Mouse (Mus musculus) limb, embryonic 11.5 days (tissue): ENCODE data around the gene Ankrd12. TPM values are rescaled to one million over a fixed set of nuclear protein-coding genes. Genes with fewer than 3 reads are reported as not detected.

ENCODE experiments used
- ATAC-seq: fragments of 200-750 bp; cut with Nextera tagmentation; 2 replicates; pipeline ENCODE4 v1.8.0; 2017; ENCODE audit warnings: low read depth; ENCODE audit not compliant: insufficient number of reproducible peaks, low FRiP score, low TSS enrichment
- DNase-seq: peaks from one replicate; pipeline ENCODE4 v3.0.0-alpha.2; 2015; ENCODE audit warnings: low spot score
- H3K27ac ChIP-seq: fragments of 300-500 bp; sonication (generic); replicated peaks from 2 replicates; pipeline ENCODE4 v1.5.1; 2014; ENCODE audit warnings: low read depth, mild to moderate bottlenecking, low read length
- H3K27me3 ChIP-seq: fragments of 300-500 bp; sonication (generic); 2 replicates; pipeline ENCODE4 v1.6.1; 2014; ENCODE audit warnings: mild to moderate bottlenecking, low read length, mixed read lengths; ENCODE audit not compliant: control insufficient read depth, insufficient read depth
- H3K36me3 ChIP-seq: fragments of 300-500 bp; sonication (generic); 2 replicates; pipeline ENCODE4 v1.6.1; 2014; ENCODE audit warnings: mild to moderate bottlenecking, low read length, moderate library complexity, mixed read lengths; ENCODE audit not compliant: control insufficient read depth, insufficient read depth
- H3K4me1 ChIP-seq: fragments of 300-500 bp; sonication (generic); 2 replicates; pipeline ENCODE4 v1.6.1; 2014; ENCODE audit warnings: low read length, mixed read lengths; ENCODE audit not compliant: control insufficient read depth, insufficient read depth
- H3K4me2 ChIP-seq: fragments of 300-500 bp; sonication (generic); 2 replicates; pipeline ENCODE4 v1.6.1; 2014; ENCODE audit warnings: low read depth, mild to moderate bottlenecking, moderate library complexity; ENCODE audit not compliant: severe bottlenecking
- H3K4me3 ChIP-seq: fragments of 300-500 bp; sonication (generic); 2 replicates; pipeline ENCODE4 v1.5.1; 2014; ENCODE audit warnings: low read depth, low read length
- H3K9ac ChIP-seq: fragments of 300-500 bp; sonication (generic); 2 replicates; pipeline ENCODE4 v1.6.1; 2014; ENCODE audit warnings: mild to moderate bottlenecking, low read length
- H3K9me3 ChIP-seq: fragments of 300-500 bp; sonication (generic); 2 replicates; pipeline ENCODE4 v1.6.1; 2016; ENCODE audit warnings: low read length; ENCODE audit not compliant: control insufficient read depth
- WGBS: fragments of 180-500 bp; shearing (Covaris S2); extraction: QIAGEN DNeasy Blood & Tissue Kit; methylation state at CpG from one replicate; pipeline ENCODE4 v1.1.7; 2014; 5-methylcytosine and 5-hydroxymethylcytosine counted together
- polyA plus RNA-seq: library from polyadenylated mRNA; unstranded; fragments of >200 nt; fragmentation: Nextera tagmentation; extraction: Ambion mirVana; gene quantifications from 2 replicates; pipeline ENCODE4 v1.2.1, GENCODE M21; 2014

The Ankrd12 gene
- polyA plus RNA-seq, 1 experiment from 2014 or later = 21.5 TPM

- Histone ChIP-seq H3K9ac (no peak overlapping the region), H3K4me1 (no peaks in the 10 kb centered on the region), H3K4me2 (no peak overlapping the region), H3K27ac (no peak overlapping the region), H3K9me3 (no peaks in the 10 kb centered on the region), H3K4me3 (no peak overlapping the region), H3K27me3 (no peaks in the 10 kb centered on the region), H3K36me3 (no peaks in the 10 kb centered on the region; the same call in 1 of the 2 replicates)
- WGBS = 89% methylated on average over 3 of the region's 3 CpGs
- DNase-seq (no peak), ATAC-seq (no peak)
Observed at GRCm38 (mm10) chr17:66092664-66093063, 15.8 kb upstream of the Ankrd12 start.

DNA sequence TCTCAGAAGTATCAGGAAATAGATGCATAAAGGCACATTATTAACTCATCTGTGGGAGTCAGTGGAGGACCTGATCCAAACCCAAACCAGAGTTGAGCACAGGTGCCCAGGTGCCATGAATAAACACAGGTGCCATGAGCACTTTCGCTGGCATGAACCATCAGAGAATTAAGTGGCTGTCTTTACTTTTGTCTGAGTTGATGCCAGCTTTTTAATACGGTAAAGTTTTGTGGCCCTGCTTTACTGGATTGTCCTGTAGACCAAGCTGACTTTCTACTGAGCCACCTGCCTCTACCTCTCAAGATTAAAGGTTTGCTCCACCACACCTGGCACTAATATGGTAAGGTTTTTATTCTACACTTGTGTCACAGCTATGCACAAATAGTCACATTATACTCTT, 15.2 kb upstream of the Ankrd12 start:
- Histone ChIP-seq H3K9me3 (no peaks in the 10 kb centered on the region), H3K4me1 (no peaks in the 10 kb centered on the region), H3K4me2 (no peak overlapping the region), H3K27ac (no peak overlapping the region), H3K36me3 (peaks cover 3% of the 10 kb centered on the region), H3K4me3 (no peak overlapping the region), H3K27me3 (no peaks in the 10 kb centered on the region), H3K9ac (no peak overlapping the region)
- DNase-seq (no peak), ATAC-seq (no peak)
- WGBS = 87% methylated on average over 2 of the region's 2 CpGs

DNA sequence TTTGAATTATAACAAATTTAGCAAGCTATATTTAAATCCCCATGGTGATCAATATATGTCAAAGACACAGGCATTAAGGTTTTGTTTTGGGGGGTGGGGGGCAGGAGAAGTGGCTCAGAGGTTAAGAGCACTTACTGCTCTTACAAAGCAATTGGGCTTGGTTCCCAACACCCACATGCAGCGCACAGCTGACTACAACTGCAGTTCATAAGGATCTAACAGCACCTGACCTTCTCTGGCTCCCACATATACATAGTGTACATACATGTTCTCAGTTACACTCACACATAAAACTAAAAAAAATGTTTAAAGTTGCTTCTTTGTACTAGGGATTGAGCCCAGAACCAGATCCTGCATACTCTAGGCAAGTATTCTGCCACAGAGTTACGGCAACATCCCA, 14.5 kb upstream of the Ankrd12 start:
- Histone ChIP-seq H3K4me3 (no peak overlapping the region), H3K9me3 (no peaks in the 10 kb centered on the region), H3K4me1 (no peaks in the 10 kb centered on the region), H3K4me2 (no peak overlapping the region), H3K9ac (no peak overlapping the region), H3K36me3 (peaks cover 3% of the 10 kb centered on the region), H3K27me3 (no peaks in the 10 kb centered on the region), H3K27ac (no peak overlapping the region)
- ATAC-seq (no peak), DNase-seq (no peak)
- WGBS = 91% methylated on average over 2 of the region's 2 CpGs

- H3K9ac ChIP-seq = no peak overlapping the region
- DNase-seq = no peak
- H3K9me3 ChIP-seq = no peaks in the 10 kb centered on the region
- no peak overlapping the region for H3K4me3 ChIP-seq
- H3K36me3 ChIP-seq = peaks cover 3% of the 10 kb centered on the region
- no peak overlapping the region for H3K4me2 ChIP-seq
- no peak for ATAC-seq
- no peaks in the 10 kb centered on the region for H3K27me3 ChIP-seq
- no peak overlapping the region for H3K27ac ChIP-seq
- H3K4me1 ChIP-seq = no peaks in the 10 kb centered on the region
Observed at GRCm38 (mm10) chr17:66090251-66090650, 13.4 kb upstream of the Ankrd12 start.

DNA sequence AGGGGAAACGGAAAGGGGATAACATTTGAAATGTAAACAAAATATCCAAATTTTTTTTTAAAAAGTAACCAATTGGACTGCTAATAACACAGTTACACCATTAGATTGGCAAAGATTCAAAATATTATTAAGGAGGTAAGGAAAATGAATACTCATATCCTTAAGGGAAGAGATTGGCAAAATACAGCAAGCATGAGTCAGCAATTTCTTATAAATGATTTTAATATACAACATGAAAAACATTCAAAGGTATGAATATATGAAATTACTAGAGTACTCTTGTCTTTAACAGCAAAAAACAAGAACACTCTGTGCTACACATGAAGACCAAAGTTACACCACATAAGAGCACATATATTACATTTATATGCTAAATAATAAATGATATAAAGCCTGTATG, 8.1 kb upstream of the Ankrd12 start:
- DNase-seq (no peak), ATAC-seq (no peak)
- H3K27ac ChIP-seq = no peak overlapping the region
- 89% methylated on average over 1 of the region's 1 CpGs for WGBS
- no peaks in the 10 kb centered on the region for H3K27me3 ChIP-seq
- H3K9me3 ChIP-seq = no peaks in the 10 kb centered on the region
- no peak overlapping the region for H3K4me2 ChIP-seq
- H3K4me3 ChIP-seq = no peak overlapping the region
- H3K36me3 ChIP-seq = peaks cover 3% of the 10 kb centered on the region
- H3K4me1 ChIP-seq = no peaks in the 10 kb centered on the region
- H3K9ac ChIP-seq = no peak overlapping the region

DNA sequence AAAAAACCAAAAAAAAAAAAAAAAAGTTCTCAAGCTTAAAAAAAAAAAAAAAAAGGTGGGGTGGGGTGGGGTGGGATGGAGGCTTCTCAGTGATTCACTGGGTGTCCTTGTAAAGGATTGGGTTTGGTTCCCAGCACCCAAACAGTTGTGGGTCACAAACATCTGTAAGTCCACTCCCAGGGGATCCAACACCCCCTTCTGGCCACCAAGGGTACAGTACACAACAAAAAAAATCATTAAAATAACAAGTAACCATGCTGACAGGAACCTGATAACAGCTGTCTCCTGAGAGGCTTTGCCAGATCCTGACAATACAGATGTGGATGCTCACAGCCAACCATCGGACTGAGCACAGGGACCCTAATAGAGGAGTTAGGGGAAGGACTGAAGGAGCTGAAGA, 7.6 kb upstream of the Ankrd12 start:
- H3K27me3 ChIP-seq = no peaks in the 10 kb centered on the region
- H3K9ac ChIP-seq = no peak overlapping the region
- H3K9me3 ChIP-seq = no peaks in the 10 kb centered on the region
- no peak overlapping the region for H3K27ac ChIP-seq
- DNase-seq (no peak), ATAC-seq (no peak)
- H3K4me1 ChIP-seq = no peaks in the 10 kb centered on the region
- WGBS = 92% methylated on average over 1 of the region's 1 CpGs
- no peak overlapping the region for H3K4me3 ChIP-seq
- H3K4me2 ChIP-seq = no peak overlapping the region
- peaks cover 3% of the 10 kb centered on the region for H3K36me3 ChIP-seq

- H3K4me1 ChIP-seq = no peaks in the 10 kb centered on the region
- DNase-seq (no peak), ATAC-seq (peak; percentile 51)
- H3K36me3 ChIP-seq = no peaks in the 10 kb centered on the region
- H3K27ac ChIP-seq = peak overlapping the region; percentile 68
- under 1% methylated on average over 23 of the region's 23 CpGs for WGBS
- no peaks in the 10 kb centered on the region for H3K27me3 ChIP-seq
- peak overlapping the region; percentile 77 for H3K4me3 ChIP-seq
- H3K9ac ChIP-seq = peak overlapping the region; percentile 70
- peak overlapping the region; percentile 89 for H3K4me2 ChIP-seq
- no peaks in the 10 kb centered on the region for H3K9me3 ChIP-seq
Observed at GRCm38 (mm10) chr17:66077437-66077850, 555 bp upstream of the Ankrd12 start.

- H3K4me3 ChIP-seq = peak overlapping the region; percentile 77
- peak; percentile 59 for DNase-seq
- peak overlapping the region; percentile 65 for H3K27ac ChIP-seq
- peak overlapping the region; percentile 89 for H3K4me2 ChIP-seq
- peak; percentile 89 for ATAC-seq
- H3K9ac ChIP-seq = peak overlapping the region; percentile 70
- H3K4me1 ChIP-seq = no peaks in the 10 kb centered on the region
- H3K36me3 ChIP-seq = no peaks in the 10 kb centered on the region
- no peaks in the 10 kb centered on the region for H3K27me3 ChIP-seq
- no peaks in the 10 kb centered on the region for H3K9me3 ChIP-seq
- under 1% methylated on average over 76 of the region's 95 CpGs for WGBS
Observed at GRCm38 (mm10) chr17:66076174-66076927, 538 bp downstream of the Ankrd12 start.

DNA sequence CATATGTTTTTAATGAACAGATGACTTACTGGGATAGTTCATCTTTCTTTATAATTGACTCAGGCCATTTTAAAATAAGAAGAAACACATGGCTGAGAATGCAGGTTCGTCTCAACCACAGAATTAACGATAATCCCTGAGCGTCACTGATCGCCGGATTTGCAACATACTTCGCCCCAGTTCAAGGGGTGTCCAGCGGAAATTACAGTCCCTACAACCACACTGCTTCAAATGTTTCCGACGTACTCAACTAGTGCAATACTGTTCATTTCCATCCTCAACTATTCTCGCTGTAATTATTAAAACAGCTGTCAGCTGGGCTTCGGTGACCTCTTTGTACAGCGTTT, 1.1 kb downstream of the Ankrd12 start:
- WGBS = 3% methylated on average over 12 of the region's 12 CpGs

More for the DNA sequence above, 1.1 kb downstream of the Ankrd12 start:
- ATAC-seq (no peak), DNase-seq (no peak)
- Histone ChIP-seq H3K36me3 (no peaks in the 10 kb centered on the region), H3K4me2 (peak overlapping the region; percentile 89), H3K4me1 (no peaks in the 10 kb centered on the region), H3K4me3 (peak overlapping the region; percentile 77), H3K27me3 (no peaks in the 10 kb centered on the region), H3K9me3 (no peaks in the 10 kb centered on the region), H3K9ac (no peak overlapping the region; the same call in 1 of the 2 replicates), H3K27ac (no peak overlapping the region)
